Mouse (Mus musculus) thymus, postnatal 36 days (tissue): ENCODE results near the gene Sorcs3.

Experiments
- DNase-seq, 2 experiments: peaks; one replicate each; pipeline ENCODE4 v3.0.0; 2022; ENCODE audit warnings: mixed read lengths in 2 of 2

Gene Sorcs3

GRCm38 (mm10) chr19:48404774-48405495 lies 199.1 kb downstream of the Sorcs3 start:
- DNase-seq = no peak

GRCm38 (mm10) chr19:48408221-48408620 lies 202.4 kb downstream of the Sorcs3 start:
- no peak for DNase-seq

GRCm38 (mm10) chr19:48411332-48411731 lies 205.5 kb downstream of the Sorcs3 start:
- no peak for DNase-seq

GRCm38 (mm10) chr19:48413836-48414235 lies 208.0 kb downstream of the Sorcs3 start:
- DNase-seq = no peak

- no peak for DNase-seq
These were observed 212.5 kb downstream of the Sorcs3 start for GRCm38 (mm10) chr19:48418356-48418755.

GRCm38 (mm10) chr19:48429263-48429662 lies 223.4 kb downstream of the Sorcs3 start:
- DNase-seq = no peak

- no peak for DNase-seq
These were observed 223.9 kb downstream of the Sorcs3 start for GRCm38 (mm10) chr19:48429755-48430154.

GRCm38 (mm10) chr19:48430328-48430727 lies 224.5 kb downstream of the Sorcs3 start:
- no peak for DNase-seq

GRCm38 (mm10) chr19:48438450-48438849 lies 232.6 kb downstream of the Sorcs3 start:
- no peak for DNase-seq

GRCm38 (mm10) chr19:48461141-48461540 lies 255.3 kb downstream of the Sorcs3 start:
- DNase-seq = no peak

- DNase-seq = no peak
These were observed 256.6 kb downstream of the Sorcs3 start for GRCm38 (mm10) chr19:48462426-48462825.

GRCm38 (mm10) chr19:48463494-48463893 lies 257.7 kb downstream of the Sorcs3 start:
- no peak for DNase-seq

- no peak for DNase-seq
These were observed 261.6 kb downstream of the Sorcs3 start for GRCm38 (mm10) chr19:48467471-48467870.

GRCm38 (mm10) chr19:48469791-48470410 lies 264.1 kb downstream of the Sorcs3 start:
- DNase-seq = no peak

GRCm38 (mm10) chr19:48471927-48472326 lies 266.1 kb downstream of the Sorcs3 start:
- no peak for DNase-seq

- DNase-seq = no peak
These were observed 270.1 kb downstream of the Sorcs3 start for GRCm38 (mm10) chr19:48475784-48476410.

- DNase-seq = no peak
These were observed 273.0 kb downstream of the Sorcs3 start for GRCm38 (mm10) chr19:48478864-48479263.

GRCm38 (mm10) chr19:48482946-48483345 lies 277.1 kb downstream of the Sorcs3 start:
- DNase-seq = no peak

GRCm38 (mm10) chr19:48491111-48491510 lies 285.3 kb downstream of the Sorcs3 start:
- no peak for DNase-seq

- DNase-seq = no peak
These were observed 298.2 kb downstream of the Sorcs3 start for GRCm38 (mm10) chr19:48503896-48504620.

GRCm38 (mm10) chr19:48523803-48524202 lies 318.0 kb downstream of the Sorcs3 start:
- no peak for DNase-seq

GRCm38 (mm10) chr19:48524527-48525214 lies 318.8 kb downstream of the Sorcs3 start:
- no peak for DNase-seq

GRCm38 (mm10) chr19:48533582-48533981 lies 327.8 kb downstream of the Sorcs3 start:
- DNase-seq = no peak
